Mouse (Mus musculus): ENCODE data around the gene Zfp276.
A peak's percentile ranks its signal among the peaks of the same experiment; 100 is the strongest.
"Not testable (repeated sequence)": the region's sequence is repeated elsewhere in the genome, so short reads cannot be mapped to it uniquely, and the experiment has no call there.

Gene Zfp276

GRCm38 (mm10) chr8:123245543-123245942 is 8.5 kb upstream of the Zfp276 start:
- DNase-seq: no peak

GRCm38 (mm10) chr8:123247748-123248147 is 6.2 kb upstream of the Zfp276 start:
- DNase-seq: no peak

GRCm38 (mm10) chr8:123248596-123248995 is 5.4 kb upstream of the Zfp276 start:
- DNase-seq: no peak

DNA sequence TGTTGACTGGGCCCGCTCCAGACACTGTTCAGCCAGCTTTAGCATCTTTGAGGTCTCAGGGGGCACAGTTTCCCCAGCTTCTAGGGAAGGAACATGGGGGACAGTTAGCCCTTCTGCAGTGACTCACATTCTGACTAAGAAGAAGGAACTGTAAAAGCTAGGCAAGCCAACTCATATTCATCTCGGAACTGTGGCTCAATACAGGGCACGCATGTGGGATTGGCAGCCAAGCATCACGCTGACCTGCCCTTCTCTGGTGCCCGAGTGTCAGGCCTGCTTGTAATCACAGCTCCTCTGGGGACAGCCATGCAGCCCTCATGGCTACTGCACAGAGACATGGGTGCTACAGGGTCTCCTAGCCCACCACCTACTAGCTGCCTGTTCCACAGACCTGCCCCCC is 3.1 kb upstream of the Zfp276 start:
- no peak for DNase-seq

GRCm38 (mm10) chr8:123252925-123253324 is 1.1 kb upstream of the Zfp276 start:
- DNase-seq: no peak

GRCm38 (mm10) chr8:123253451-123254098 is 420 bp upstream of the Zfp276 start:
- no peak for DNase-seq

DNA sequence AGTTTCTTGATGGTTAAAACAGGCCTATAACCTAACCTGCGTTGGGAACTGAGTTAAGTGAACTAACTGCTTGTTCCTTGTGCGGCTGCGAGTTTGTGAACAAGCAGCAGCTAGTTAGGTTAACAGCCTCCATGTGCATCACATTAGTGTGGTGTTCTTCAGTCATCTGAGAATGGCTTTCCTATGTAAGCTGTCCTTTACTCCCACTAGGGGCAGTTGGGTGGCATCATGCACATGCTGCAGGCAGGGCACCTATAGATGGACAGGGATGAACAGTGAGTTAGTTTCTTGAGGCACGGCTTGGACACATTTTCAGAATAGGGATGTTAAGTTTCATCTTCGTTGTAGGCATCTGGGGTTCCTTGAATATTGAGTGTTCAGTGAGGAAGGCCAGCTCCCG is 1.2 kb downstream of the Zfp276 start:
- DNase-seq: no peak

DNA sequence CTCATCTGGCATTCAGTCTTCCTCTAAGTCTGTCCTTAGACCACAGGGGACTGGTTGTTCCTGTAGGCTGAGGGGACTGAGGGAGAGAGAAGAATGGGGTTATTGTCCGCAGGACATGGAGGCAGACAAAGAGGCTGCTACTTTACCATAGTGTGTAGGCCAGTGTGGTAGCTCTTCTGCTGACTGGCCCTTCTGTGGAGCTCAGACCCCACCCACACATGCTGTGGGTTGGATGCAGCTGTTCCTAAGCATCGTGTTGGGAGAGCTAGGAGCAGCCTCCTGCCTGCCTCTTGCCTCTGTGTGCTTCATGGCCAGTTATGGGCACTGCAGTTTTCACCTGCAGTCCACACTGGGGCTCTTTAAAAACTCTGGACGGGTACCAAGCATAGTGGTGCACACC is 3.1 kb downstream of the Zfp276 start:
- no peak for DNase-seq

DNA sequence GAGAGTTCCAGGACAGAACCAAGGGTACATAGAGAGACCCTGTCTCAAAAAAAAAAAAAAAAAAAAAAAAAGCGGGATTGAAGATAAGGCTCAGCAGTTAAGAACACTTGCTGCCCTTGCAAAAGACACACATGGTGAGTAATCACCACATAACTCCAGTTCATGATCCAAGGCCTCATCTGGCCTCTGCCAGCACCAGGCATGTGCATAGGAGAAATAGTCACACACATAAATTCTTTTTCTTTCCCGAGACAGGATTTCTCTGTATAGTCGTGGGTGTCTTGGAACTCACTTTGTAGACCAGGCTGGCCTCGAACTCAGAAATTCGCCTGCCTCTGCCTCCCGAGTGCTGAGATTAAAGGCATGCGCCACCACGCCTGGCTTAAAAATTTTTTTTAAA is 3.6 kb downstream of the Zfp276 start:
- DNase-seq: not testable (repeated sequence)

DNA sequence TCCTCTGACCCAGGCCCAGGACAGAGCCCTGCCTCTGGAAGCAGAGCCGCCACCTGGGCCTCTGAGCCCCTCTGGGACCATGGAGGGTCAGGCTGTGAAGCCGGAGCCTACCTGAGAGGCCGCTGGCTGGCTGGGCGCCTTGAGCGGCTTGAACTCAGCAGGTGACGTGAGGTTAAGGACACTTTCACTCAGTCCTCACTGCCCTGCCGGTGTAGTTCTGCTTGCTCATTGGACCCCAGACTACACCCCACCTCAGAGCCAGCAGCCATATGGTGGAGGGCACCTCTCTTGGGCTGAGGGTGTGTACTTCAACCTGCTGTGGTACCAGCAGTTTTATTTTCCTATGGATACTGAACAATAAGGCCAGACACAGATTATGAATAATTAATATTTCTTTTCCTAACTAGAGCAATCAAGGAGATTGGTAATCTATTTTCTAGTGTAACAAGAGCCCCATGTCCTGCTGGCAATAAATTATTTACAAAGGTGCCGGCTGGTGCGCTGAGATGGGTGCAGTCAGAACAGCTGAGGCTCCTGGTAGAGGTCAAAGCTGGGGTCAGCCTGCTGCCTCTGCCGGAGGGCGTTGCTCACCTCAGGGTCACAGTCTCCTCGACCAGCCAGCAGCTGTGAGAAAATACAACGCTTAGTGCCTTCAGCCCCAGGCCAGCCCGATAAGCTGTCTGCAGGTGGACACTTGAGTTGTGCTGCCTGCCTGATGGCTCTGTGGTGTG is 14.1 kb downstream of the Zfp276 start:
- no peak for DNase-seq

DNA sequence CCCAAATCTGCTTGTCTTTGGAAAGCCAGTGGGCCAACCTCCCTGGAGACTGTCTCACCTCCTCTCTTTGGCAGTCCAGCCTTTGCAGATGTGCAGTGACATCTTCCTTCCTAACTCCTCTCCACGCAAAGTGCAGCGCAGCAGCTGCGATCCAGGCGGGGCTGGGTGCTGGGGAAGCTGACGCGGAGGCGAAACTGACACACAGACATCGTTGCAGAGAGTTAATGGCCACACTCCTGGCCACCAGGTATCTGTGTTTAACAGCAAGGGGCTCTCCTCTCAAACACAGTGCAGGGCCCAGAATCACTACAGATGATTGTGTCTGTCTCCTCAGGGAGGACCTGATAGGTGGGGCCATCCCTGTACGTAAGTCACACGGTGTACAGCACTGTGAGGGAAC is 17.2 kb downstream of the Zfp276 start:
- no peak for DNase-seq

DNA sequence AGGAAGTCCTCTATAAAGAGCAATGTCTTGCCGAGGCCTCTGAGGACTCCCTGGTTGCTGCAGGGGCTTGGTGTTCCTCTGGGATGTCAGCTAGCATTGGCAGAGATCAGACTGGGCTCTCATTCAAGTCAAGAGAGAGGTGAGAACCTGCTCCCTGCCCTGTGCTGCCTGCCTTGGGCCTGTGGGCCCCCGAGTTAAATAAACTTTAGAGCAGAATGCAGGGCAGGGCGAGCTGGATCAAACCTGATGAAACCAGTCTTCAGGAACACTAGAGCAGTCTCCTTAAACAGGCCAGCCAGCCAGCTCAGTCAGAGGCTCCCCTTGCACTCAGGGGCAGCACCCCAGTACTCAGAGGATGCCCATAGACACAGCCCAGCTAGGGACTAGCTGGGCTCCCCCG is 17.9 kb downstream of the Zfp276 start:
- DNase-seq: peak; percentile 54

- no peak for DNase-seq
These were observed 20.5 kb downstream of the Zfp276 start for GRCm38 (mm10) chr8:123274447-123274846.

- no peak for DNase-seq
These were observed 21.1 kb downstream of the Zfp276 start for GRCm38 (mm10) chr8:123275096-123275495.

DNA sequence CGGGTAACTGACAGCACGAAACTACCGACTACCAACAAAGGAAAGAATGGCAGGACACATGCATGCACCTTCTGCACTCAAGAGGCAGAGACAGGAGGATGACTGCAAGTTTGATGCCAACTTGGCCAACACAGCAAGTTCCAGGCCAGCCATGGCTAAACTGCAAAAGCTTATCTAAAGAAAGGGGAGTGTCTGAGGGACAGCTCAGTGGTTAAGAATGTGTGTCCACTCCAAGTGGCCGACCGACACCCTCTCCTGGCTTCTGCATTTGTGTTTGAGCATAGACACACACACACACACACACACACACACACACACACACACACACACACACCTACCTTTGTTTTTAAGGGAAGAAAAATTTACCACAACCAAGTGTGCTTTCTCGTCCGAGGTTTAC is 24.4 kb downstream of the Zfp276 start:
- no peak for DNase-seq

DNA sequence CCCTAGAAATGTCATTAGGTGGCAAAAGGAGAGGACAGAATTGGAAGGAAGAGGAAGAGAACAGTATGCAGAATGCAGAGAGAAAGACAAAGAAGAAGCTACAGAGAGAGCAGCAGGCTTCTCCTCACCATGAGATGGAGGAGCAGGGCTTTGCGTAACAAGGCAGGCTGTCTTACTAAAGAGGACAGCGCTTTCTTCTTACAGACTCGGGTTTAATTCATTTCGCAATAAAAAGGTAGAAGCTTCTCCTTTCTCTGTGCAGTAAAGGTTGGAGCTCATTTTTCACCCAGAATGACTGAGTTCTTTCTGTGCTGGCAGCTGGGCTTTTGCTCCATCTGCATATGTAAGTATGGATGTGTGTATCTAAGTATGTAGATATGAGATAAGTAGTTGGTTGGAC is 25.8 kb downstream of the Zfp276 start:
- no peak for DNase-seq

DNA sequence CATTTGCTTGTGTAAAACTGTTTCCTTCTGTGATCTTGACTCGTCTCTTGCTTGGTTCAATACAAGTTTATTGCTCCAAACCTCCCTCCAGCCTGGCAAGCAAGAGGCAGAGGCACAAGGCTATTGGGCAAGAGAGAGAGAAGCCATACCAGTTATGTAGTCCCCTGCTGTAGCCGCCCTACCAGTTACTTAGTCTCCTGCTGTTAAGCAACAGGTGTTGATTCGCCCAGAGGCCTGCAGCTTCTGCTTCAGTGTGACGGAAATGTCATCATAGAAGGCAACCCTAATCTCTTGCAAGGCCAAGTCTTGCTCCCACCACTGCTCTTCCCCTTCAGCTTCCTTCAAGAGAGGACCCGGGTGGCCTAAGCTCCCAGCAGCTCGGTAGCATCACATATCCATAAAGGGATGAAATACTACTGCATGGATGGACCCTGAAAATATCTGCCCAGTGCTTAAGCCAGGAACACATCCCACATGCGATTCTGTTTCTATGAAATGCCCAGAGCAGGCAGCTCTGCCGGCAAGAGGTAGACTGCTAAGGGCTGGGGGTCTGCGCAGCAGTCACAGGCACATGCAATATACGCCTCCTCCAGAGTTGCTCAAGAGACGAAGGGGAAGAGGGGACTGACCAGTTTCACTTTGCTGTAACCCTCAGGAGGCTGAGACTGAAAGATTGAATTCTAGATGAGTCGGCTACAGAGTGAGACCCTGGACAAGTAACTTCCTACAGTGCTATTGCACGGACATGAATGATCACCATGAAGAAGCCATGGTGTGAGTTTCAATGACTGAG is 26.5 kb downstream of the Zfp276 start:
- DNase-seq: no peak

DNA sequence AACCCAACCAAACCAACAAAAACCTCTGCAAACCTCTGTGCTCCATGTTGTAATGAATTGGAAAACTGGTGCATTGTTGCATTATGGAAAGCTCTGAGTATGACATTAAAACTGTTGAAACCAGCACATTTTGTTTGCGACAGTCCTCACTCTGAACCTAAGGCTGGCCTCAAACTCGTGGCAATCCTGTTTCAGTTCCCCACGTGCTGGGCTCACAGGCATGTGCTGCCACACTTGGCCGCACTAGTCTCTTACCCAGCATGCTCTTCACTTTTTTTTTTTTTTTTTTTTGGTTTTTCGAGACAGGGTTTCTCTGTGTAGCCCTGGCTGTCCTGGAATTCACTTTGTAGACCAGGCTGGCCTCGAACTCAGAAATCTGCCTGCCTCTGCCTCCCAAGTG is 29.0 kb downstream of the Zfp276 start:
- not testable (repeated sequence) for DNase-seq

- DNase-seq: no peak
These were observed 30.0 kb downstream of the Zfp276 start for GRCm38 (mm10) chr8:123283991-123284390.

DNA sequence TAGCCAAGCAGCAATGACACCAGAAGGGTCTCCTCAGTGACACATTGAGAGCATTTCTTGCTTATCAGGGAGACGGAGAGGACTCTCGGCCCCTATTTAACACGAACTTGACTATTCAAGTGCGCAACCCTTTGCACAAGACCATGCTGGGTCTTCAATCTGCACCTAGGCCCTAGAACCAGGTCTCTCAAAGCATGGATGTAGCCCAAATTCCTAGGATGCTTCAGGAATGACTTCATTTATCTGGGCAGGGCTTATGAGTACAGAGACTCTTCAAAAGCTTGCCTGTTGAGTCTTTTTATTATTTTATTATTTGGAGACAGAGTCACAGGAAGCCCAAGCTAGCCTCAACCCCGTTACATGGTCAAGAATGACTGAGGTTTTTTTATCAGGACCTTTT is 30.5 kb downstream of the Zfp276 start:
- DNase-seq: no peak

- DNase-seq: no peak
These were observed 33.4 kb downstream of the Zfp276 start for GRCm38 (mm10) chr8:123287362-123287761.

- DNase-seq: peak; percentile 68
These were observed 36.2 kb downstream of the Zfp276 start for GRCm38 (mm10) chr8:123290166-123290565.

GRCm38 (mm10) chr8:123290679-123291078 is 36.7 kb downstream of the Zfp276 start:
- no peak for DNase-seq

DNA sequence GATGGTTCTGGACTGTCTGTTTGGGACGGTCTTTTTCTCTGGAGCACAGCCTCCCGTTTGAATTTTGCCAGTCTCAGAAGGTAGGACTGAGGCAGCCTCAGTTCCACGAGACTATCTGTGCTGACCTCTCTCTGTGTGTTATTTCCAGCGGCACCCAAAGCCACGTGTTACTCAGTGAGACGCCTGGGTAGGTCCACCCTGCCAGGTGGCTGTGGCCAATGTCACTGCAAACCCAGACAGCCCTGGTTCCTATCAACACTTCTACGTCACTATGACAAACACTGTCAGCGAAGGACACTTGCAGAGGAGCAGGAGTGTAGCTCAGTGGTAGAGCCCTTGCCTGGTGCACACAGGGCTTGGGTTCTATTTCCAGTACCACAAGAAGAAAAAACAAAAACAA is 37.7 kb downstream of the Zfp276 start:
- DNase-seq: no peak

Measured in kidney, postnatal 10 days (tissue).